Mouse (Mus musculus) forebrain, embryonic 11.5 days (tissue): ENCODE measurements at regions not wholly inside any gene's neighbourhood (a gene's known extent, or its start where the extent isn't known, plus 50 kb on each side); places are given as distances from the start of the nearest gene placed in this dataset.

Source experiments
- ATAC-seq: fragments of 200-750 bp; cut with Nextera tagmentation; replicated peaks from 2 replicates; pipeline ENCODE4 v1.8.0; 2017; ENCODE audit warnings: moderate TSS enrichment; ENCODE audit not compliant: low FRiP score
- DNase-seq: peaks from one replicate; pipeline ENCODE4 v3.0.0-alpha.2; 2017; ENCODE audit warnings: low spot score
- H3K27ac ChIP-seq: fragments of 300-500 bp; sonication (generic); 2 replicates; pipeline ENCODE4 v1.5.1; 2014; ENCODE audit warnings: low read depth, low read length
- H3K27me3 ChIP-seq: fragments of 300-500 bp; sonication (generic); 2 replicates; pipeline ENCODE4 v1.6.1; 2014; ENCODE audit warnings: mild to moderate bottlenecking, low read length, mixed read lengths; ENCODE audit not compliant: control insufficient read depth, insufficient read depth
- H3K36me3 ChIP-seq: fragments of 300-500 bp; sonication (generic); 2 replicates; pipeline ENCODE4 v1.6.1; 2014; ENCODE audit warnings: mild to moderate bottlenecking, low read length, moderate library complexity, mixed read lengths; ENCODE audit not compliant: control insufficient read depth, insufficient read depth
- H3K4me1 ChIP-seq: fragments of 300-500 bp; sonication (generic); replicated peaks from 2 replicates; pipeline ENCODE4 v1.6.1; 2014; ENCODE audit warnings: low read length, mixed read lengths; ENCODE audit not compliant: control insufficient read depth, insufficient read depth
- H3K4me2 ChIP-seq: fragments of 300-500 bp; sonication (generic); 2 replicates; pipeline ENCODE4 v1.6.1; 2014; ENCODE audit warnings: low read depth, mild to moderate bottlenecking, low read length, moderate library complexity, mixed read lengths; ENCODE audit not compliant: severe bottlenecking
- H3K4me3 ChIP-seq: fragments of 300-500 bp; sonication (generic); 2 replicates; pipeline ENCODE4 v1.5.1; 2014; ENCODE audit warnings: low read depth, low read length
- H3K9ac ChIP-seq: fragments of 300-500 bp; sonication (generic); 2 replicates; pipeline ENCODE4 v1.6.1; 2014; ENCODE audit warnings: low read length
- H3K9me3 ChIP-seq: fragments of 300-500 bp; sonication (generic); 2 replicates; pipeline ENCODE4 v1.6.1; 2016; ENCODE audit warnings: low read length, mixed read lengths; ENCODE audit not compliant: control insufficient read depth
- WGBS: fragments of 180-500 bp; shearing (Covaris S2); extraction: QIAGEN DNeasy Blood & Tissue Kit; methylation state at CpG from one replicate; pipeline ENCODE4 v1.1.7; 2014; 5-methylcytosine and 5-hydroxymethylcytosine counted together

- H3K4me1 ChIP-seq = no peaks in the 10 kb centered on the region
- 73% methylated on average over 3 of the region's 3 CpGs for WGBS
- no peak overlapping the region for H3K27ac ChIP-seq
- ATAC-seq (no peak), DNase-seq (no peak)
- H3K27me3 ChIP-seq = no peaks in the 10 kb centered on the region
- H3K4me3 ChIP-seq = no peak overlapping the region
- no peak overlapping the region for H3K9ac ChIP-seq
- no peaks in the 10 kb centered on the region for H3K9me3 ChIP-seq
- H3K4me2 ChIP-seq = no peak overlapping the region
- H3K36me3 ChIP-seq = no peaks in the 10 kb centered on the region
These were observed 1774.8 kb upstream of the Pcdh20 start for GRCm38 (mm10) chr14:90246042-90246441.

DNA sequence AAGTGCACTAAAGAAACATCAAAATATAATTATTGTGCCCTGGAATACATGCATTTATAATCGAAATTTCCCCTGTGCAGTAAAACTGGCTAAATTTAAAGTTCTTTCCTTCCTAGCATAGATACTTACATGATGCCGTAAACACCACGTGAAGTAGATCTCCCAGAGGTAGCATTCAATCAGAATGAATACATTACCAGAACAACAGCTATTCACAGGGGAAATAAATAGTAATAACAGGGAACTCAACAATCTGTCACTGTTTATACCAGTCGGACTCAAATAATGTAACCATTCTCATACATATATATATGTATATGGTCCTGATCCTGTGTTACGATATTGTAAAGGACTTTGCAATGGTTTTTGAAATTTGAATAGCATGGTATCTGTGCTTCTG is 1761.5 kb upstream of the Pcdh20 start:
- H3K4me3 ChIP-seq = no peak overlapping the region
- H3K4me2 ChIP-seq = no peak overlapping the region
- H3K9ac ChIP-seq = no peak overlapping the region
- no peaks in the 10 kb centered on the region for H3K4me1 ChIP-seq
- DNase-seq (no peak), ATAC-seq (no peak)
- H3K9me3 ChIP-seq = no peaks in the 10 kb centered on the region
- WGBS = 84% methylated on average over 5 of the region's 5 CpGs
- no peaks in the 10 kb centered on the region for H3K27me3 ChIP-seq
- no peak overlapping the region for H3K27ac ChIP-seq
- no peaks in the 10 kb centered on the region for H3K36me3 ChIP-seq

GRCm38 (mm10) chr14:90200294-90200693 is 1729.1 kb upstream of the Pcdh20 start:
- DNase-seq (no peak), ATAC-seq (0 out of 2 replicates have a peak, but pooled peaks have one; percentile 27)
- no peak overlapping the region for H3K9ac ChIP-seq
- H3K27me3 ChIP-seq = no peaks in the 10 kb centered on the region
- no peak overlapping the region for H3K4me2 ChIP-seq
- no peak overlapping the region for H3K4me3 ChIP-seq
- H3K27ac ChIP-seq = no peak overlapping the region
- no peaks in the 10 kb centered on the region for H3K4me1 ChIP-seq
- H3K36me3 ChIP-seq = no peaks in the 10 kb centered on the region
- no peaks in the 10 kb centered on the region for H3K9me3 ChIP-seq

DNA sequence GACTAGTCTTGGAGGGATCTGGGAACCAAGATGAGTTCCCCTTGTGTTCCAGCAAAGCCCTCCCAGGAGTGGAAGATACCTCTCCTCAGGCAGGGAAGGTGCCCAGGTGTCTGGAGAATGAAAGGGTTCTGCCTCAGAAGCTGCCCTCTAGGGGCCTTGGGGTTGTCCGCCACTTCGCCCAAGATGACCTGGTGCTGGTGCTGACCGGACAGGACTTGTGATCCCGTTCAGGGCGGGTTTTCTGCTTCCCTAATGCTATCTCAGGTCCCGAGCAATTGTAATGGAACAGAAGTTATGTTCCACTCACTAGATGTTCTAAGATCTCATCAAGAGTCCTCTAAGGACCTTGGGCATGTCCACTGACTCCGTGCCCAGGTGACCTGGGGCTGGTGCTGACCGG is 1726.6 kb upstream of the Pcdh20 start:
- ATAC-seq (no peak), DNase-seq (peak; percentile 51)
- Histone ChIP-seq H3K27ac (no peak overlapping the region), H3K9me3 (no peaks in the 10 kb centered on the region), H3K9ac (no peak overlapping the region), H3K4me3 (no peak overlapping the region), H3K4me2 (no peak overlapping the region), H3K27me3 (no peaks in the 10 kb centered on the region), H3K36me3 (no peaks in the 10 kb centered on the region), H3K4me1 (no peaks in the 10 kb centered on the region)
- WGBS = 93% methylated on average over 8 of the region's 8 CpGs

DNA sequence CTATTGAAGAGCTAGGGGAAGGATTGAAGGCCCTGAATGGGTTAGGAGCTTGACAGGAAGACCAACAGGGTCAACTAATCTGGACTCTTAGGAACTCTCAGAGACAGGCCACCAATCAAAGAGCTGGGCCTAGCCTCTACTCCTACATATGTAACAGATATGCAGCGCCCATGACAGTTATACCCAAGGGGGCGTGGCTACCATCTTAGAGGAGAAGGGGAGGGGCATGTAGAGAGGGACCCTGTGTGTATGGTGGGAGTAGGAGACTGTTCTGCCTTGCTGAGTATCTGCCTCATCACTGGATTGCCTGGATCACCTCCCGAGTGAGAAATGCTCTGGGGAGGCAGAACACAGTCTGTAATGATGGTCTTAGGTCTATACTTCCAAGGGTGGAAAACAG is 1701.5 kb upstream of the Pcdh20 start:
- DNase-seq (no peak), ATAC-seq (0 out of 2 replicates have a peak, but pooled peaks have one; percentile 56)
- Histone ChIP-seq H3K9ac (no peak overlapping the region), H3K36me3 (no peaks in the 10 kb centered on the region), H3K4me2 (no peak overlapping the region), H3K4me3 (no peak overlapping the region), H3K27ac (no peak overlapping the region), H3K27me3 (no peaks in the 10 kb centered on the region), H3K9me3 (no peaks in the 10 kb centered on the region), H3K4me1 (no peaks in the 10 kb centered on the region)
- 84% methylated on average over 3 of the region's 3 CpGs for WGBS
